Mouse (Mus musculus) midbrain, embryonic 11.5 days (tissue): Measurements from ENCODE around the gene Mgat1. TPM values are rescaled to one million over a fixed set of nuclear protein-coding genes. Genes with fewer than 3 reads are reported as not detected.
"Not testable (repeated sequence)": the region's sequence is repeated elsewhere in the genome, so short reads cannot be mapped to it uniquely, and the experiment has no call there.

Experiments
- ATAC-seq: fragments of 200-750 bp; cut with Nextera tagmentation; 2 replicates; pipeline ENCODE4 v1.8.0; 2017; ENCODE audit warnings: moderate TSS enrichment, moderate library complexity; ENCODE audit not compliant: low FRiP score
- DNase-seq: peaks from one replicate; pipeline ENCODE4 v3.0.0; 2015; ENCODE audit warnings: low spot score; ENCODE audit errors: missing footprints
- H3K27ac ChIP-seq: fragments of 300-500 bp; sonication (generic); 2 replicates; pipeline ENCODE4 v1.5.1; 2014; ENCODE audit warnings: low read depth, low read length
- H3K27me3 ChIP-seq: fragments of 300-500 bp; sonication (generic); 2 replicates; pipeline ENCODE4 v1.6.1; 2014; ENCODE audit warnings: mild to moderate bottlenecking, low read length, moderate library complexity, mixed read lengths; ENCODE audit not compliant: control insufficient read depth, insufficient read depth
- H3K36me3 ChIP-seq: fragments of 300-500 bp; sonication (generic); 2 replicates; pipeline ENCODE4 v1.6.1; 2014; ENCODE audit warnings: mild to moderate bottlenecking, low read length, moderate library complexity, mixed read lengths; ENCODE audit not compliant: control insufficient read depth, insufficient read depth
- H3K4me1 ChIP-seq: fragments of 300-500 bp; sonication (generic); 2 replicates; pipeline ENCODE4 v1.6.1; 2014; ENCODE audit warnings: low read length; ENCODE audit not compliant: control insufficient read depth, insufficient read depth
- H3K4me2 ChIP-seq: fragments of 300-500 bp; sonication (generic); 2 replicates; pipeline ENCODE4 v1.6.1; 2014; ENCODE audit warnings: mild to moderate bottlenecking, moderate library complexity
- H3K4me3 ChIP-seq: fragments of 300-500 bp; sonication (generic); 2 replicates; pipeline ENCODE4 v1.5.1; 2014; ENCODE audit warnings: low read depth, low read length
- H3K9ac ChIP-seq: fragments of 300-500 bp; sonication (generic); 2 replicates; pipeline ENCODE4 v1.6.1; 2014; ENCODE audit warnings: low read length
- H3K9me3 ChIP-seq: fragments of 300-500 bp; sonication (generic); 2 replicates; pipeline ENCODE4 v1.6.1; 2016; ENCODE audit warnings: low read length; ENCODE audit not compliant: control insufficient read depth
- WGBS: fragments of 180-500 bp; shearing (Covaris S2); extraction: QIAGEN DNeasy Blood & Tissue Kit; methylation state at CpG from one replicate; pipeline ENCODE4 v1.1.7; 2014; 5-methylcytosine and 5-hydroxymethylcytosine counted together
- polyA plus RNA-seq: library from polyadenylated mRNA; unstranded; fragments of >200 nt; fragmentation: Nextera tagmentation; extraction: Ambion mirVana; gene quantifications from 2 replicates; pipeline ENCODE4 v1.2.1, GENCODE M21; 2014

Mgat1 gene
- polyA plus RNA-seq, 1 experiment from 2014 or later = 30.1 TPM

DNA sequence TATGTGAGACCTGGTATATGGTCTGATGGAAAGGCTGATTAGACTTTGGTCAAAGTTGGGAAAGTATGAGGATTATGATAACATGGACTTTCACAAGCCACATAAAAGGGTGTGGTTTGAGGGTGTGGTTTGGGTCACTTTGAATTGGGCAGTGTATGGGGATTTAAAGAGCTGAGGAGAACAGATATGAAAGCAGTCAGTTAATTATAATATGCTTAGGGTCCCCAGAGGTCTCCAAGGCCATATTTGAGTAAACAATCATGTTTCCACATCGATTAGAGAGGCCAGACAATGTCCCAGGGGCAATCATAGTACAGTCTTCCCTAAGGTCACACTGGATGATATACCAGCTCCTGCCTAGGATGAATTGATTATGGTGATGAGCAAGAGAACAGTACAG is 41.0 kb downstream of the Mgat1 start, which contains the start of gene Olfr1392:
Olfr1392 (plus strand) TSS at position 301 of the 400 bp plus-strand sequence.
- ATAC-seq, H3K4me3 ChIP-seq, H3K9ac ChIP-seq, H3K4me2 ChIP-seq, DNase-seq, H3K36me3 ChIP-seq, H3K27me3 ChIP-seq, H3K27ac ChIP-seq, H3K4me1 ChIP-seq, H3K9me3 ChIP-seq: not testable (repeated sequence)
- 67% methylated on average over 1 of the region's 1 CpGs for WGBS

- no peaks in the 10 kb centered on the region for H3K4me1 ChIP-seq
- DNase-seq (no peak), ATAC-seq (no peak)
- no peaks in the 10 kb centered on the region for H3K36me3 ChIP-seq
- H3K27me3 ChIP-seq = no peaks in the 10 kb centered on the region
- H3K27ac ChIP-seq = no peak overlapping the region
- H3K4me2 ChIP-seq = no peak overlapping the region
- no peaks in the 10 kb centered on the region for H3K9me3 ChIP-seq
- no peak overlapping the region for H3K9ac ChIP-seq
- WGBS = 85% methylated on average over 2 of the region's 2 CpGs
- no peak overlapping the region for H3K4me3 ChIP-seq
These were observed 43.3 kb downstream of the Mgat1 start for GRCm38 (mm10) chr11:49287251-49287650.

GRCm38 (mm10) chr11:49292777-49293176 is 48.8 kb downstream of the Mgat1 start:
- 73% methylated on average over 3 of the region's 3 CpGs for WGBS
- Histone ChIP-seq H3K9ac (no peak overlapping the region), H3K4me2 (no peak overlapping the region), H3K4me3 (no peak overlapping the region), H3K36me3 (no peaks in the 10 kb centered on the region), H3K9me3 (no peaks in the 10 kb centered on the region), H3K27me3 (no peaks in the 10 kb centered on the region), H3K4me1 (no peaks in the 10 kb centered on the region), H3K27ac (no peak overlapping the region)
- ATAC-seq (no peak), DNase-seq (no peak)

- Histone ChIP-seq H3K27ac (no peak within 1 kb of the TSS), H3K4me2 (no peak within 1 kb of the TSS), H3K4me3 (no peak within 1 kb of the TSS), H3K27me3 (no peaks in the 10 kb centered on the region), H3K4me1 (no peaks in the 10 kb centered on the region), H3K9me3 (no peaks in the 10 kb centered on the region), H3K9ac (no peak within 1 kb of the TSS), H3K36me3 (no peaks in the 10 kb centered on the region)
- ATAC-seq (no peak), DNase-seq (no peak)
These were observed 60.5 kb downstream of the Mgat1 start, which contains the start of gene Olfr10 for GRCm38 (mm10) chr11:49304441-49304840. Gene Olfr10 (plus strand): TSS chr11:49304741.

DNA sequence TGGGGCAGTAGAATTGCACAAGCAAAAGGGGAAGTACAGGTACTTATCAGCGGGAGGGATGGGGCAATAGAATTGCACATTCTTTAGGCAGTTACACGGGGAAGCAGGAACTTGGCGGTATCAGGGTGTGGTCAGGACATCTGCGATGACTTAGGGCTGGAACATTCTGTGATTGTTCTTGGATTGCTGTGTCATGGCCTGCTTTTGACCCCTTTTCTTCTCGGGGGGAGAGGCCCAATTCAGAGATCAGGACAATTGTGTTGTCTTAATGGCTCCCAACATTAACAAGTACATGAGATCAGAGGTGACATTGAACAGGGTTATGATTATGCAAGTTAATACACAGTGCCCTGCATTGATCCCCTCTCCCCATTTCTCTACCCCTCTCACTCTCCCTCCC is 64.6 kb downstream of the Mgat1 start:
- not testable (repeated sequence) for H3K36me3 ChIP-seq, H3K27me3 ChIP-seq, DNase-seq, H3K4me3 ChIP-seq, H3K27ac ChIP-seq, ATAC-seq, H3K9me3 ChIP-seq, H3K4me2 ChIP-seq, H3K4me1 ChIP-seq, H3K9ac ChIP-seq
- 89% methylated on average over 5 of the region's 5 CpGs for WGBS

Other genes with a start within 250 kb of the Mgat1 start
- gene 9930111J21Rik2, start 192.9 kb upstream of the Mgat1 start, polyA plus RNA-seq = 0.26 and 0.47 TPM in 2 replicates
- gene Tgtp2, start 180.0 kb upstream of the Mgat1 start, polyA plus RNA-seq = not detected in 2 replicates
- 0.40 and 0.41 TPM in 2 replicates for gene Ifi47, start 167.6 kb upstream of the Mgat1 start, polyA plus RNA-seq
- not detected in 2 replicates for gene Olfr1396, start 129.3 kb upstream of the Mgat1 start, polyA plus RNA-seq
- not detected in 2 replicates for gene Olfr1395, start 101.9 kb upstream of the Mgat1 start, polyA plus RNA-seq
- gene Olfr1394, start 89.8 kb upstream of the Mgat1 start, polyA plus RNA-seq = not detected in 2 replicates
- 0.43 TPM in 1 of 2 replicates, not detected in the other for gene Btnl9, start 57.0 kb upstream of the Mgat1 start, polyA plus RNA-seq
- gene Zfp62, start 40.9 kb upstream of the Mgat1 start, polyA plus RNA-seq = 65.4 and 70.2 TPM in 2 replicates
- gene Olfr1393, start 34.1 kb downstream of the Mgat1 start, polyA plus RNA-seq = not detected in 2 replicates
- not detected in 2 replicates for gene Olfr1392, start 41.1 kb downstream of the Mgat1 start, polyA plus RNA-seq
- gene Olfr10, start 60.5 kb downstream of the Mgat1 start, polyA plus RNA-seq = not detected in 2 replicates
- gene Olfr1391, start 78.6 kb downstream of the Mgat1 start, polyA plus RNA-seq = not detected in 2 replicates
- gene Olfr1390, start 91.0 kb downstream of the Mgat1 start, polyA plus RNA-seq = not detected in 2 replicates
- not detected in 2 replicates for gene Olfr1389, start 178.9 kb downstream of the Mgat1 start, polyA plus RNA-seq
- 0.07 and 0.08 TPM in 2 replicates for gene Olfr1388, start 192.4 kb downstream of the Mgat1 start, polyA plus RNA-seq
- gene Olfr1387, start 211.2 kb downstream of the Mgat1 start, polyA plus RNA-seq = not detected in 2 replicates
- gene Olfr1386, start 220.9 kb downstream of the Mgat1 start, polyA plus RNA-seq = not detected in 2 replicates
- not detected in 2 replicates for gene Olfr1385, start 244.9 kb downstream of the Mgat1 start, polyA plus RNA-seq